Mouse (Mus musculus): ENCODE data around the gene Trim46. TPM values are rescaled to one million over a fixed set of nuclear protein-coding genes. Genes with fewer than 3 reads are reported as not detected.

Trim46 gene
- total RNA-seq, 1 experiment: 3.1 TPM

DNA sequence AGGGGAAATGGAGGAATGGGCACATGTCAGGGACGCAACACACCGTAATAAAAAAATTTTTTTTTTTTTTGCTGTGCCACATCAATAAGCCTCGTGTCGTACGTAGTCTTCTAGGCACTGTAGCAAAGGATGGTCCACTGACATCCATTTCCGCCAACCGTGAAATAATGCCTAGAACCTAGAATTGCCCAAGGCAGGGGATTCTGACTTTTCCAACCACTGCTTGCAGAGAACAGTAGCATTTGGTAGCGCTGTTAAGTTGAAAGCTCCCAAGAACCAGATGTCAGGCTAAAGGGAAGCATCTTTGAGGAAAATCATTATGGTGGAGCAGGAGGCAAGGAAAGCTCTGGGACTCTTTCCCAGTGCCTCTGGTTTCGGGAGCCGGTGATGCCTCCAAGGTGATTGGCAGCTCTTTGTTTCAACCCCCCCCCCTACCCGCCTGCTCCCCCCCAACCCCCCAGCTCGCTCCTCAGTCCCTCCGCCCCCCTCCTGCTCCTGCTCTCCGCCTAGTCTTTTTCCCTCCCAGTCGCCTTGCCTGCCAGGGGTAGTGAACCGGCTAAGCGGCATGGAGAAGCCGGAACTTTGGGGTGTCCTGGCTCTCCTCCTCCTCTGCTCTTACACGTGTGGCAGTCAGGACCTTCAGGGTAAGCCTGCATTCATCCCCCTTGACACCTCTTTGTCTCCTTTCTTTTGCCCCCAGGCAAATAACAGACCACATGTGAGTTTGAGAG is 31.3 kb downstream of the Trim46 start, which contains the start of gene Thbs3:
Gene Thbs3, plus strand, starts transcription at position 500 of the 731 bp plus-strand sequence.
- Histone ChIP-seq H3K4me3 (ENCODE audit: insufficient read depth in 1 of 2, low read depth in 1 of 2, low read length in 2 of 2, poor library complexity in 1 of 2, severe bottlenecking in 1 of 2) (peak within 1 kb of the TSS; percentile 95), H3K36me3 (ENCODE audit: control insufficient read depth, insufficient read depth, low read length, poor library complexity, severe bottlenecking) (peaks cover 13% of the 10 kb centered on the region)

DNA sequence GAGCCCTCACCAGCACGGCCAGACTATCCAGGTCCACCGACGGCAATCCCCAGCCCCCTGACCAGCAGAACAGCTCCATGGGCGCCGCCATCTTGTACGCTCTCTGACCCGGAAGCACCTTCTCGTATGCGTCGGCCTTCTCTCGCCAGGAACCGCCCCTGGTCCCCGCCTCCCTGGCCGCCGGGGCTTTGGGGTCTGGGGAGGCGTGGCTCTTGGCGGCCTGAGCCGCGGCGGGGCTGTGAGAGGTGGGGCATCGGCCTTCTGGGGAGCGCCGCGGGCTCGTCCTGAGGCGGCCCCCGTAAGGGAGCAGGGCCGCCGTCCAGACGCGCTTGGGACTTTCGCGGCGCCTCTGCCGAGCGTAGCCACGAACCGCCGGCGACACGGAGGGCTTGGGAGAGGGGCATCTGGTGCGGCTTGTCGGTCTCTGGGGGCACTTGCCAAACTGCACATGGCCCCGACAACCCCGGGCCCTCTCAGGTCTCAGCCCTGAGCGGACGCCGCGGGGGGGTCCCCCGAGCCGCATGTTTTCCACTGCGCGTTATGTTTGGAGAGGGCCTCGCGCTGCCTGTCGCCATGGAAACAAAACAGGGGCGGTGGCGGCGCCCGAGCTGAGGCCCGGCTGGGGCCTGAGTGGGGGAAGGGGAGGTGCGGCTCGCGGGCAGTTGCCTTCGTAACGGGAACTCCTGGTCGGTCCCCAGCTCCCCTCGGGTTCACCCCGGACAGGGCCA is 32.1 kb downstream of the Trim46 start:
- peak overlapping the region; percentile 95 for H3K4me3 ChIP-seq (ENCODE audit: insufficient read depth in 1 of 2, low read depth in 1 of 2, low read length in 2 of 2, poor library complexity in 1 of 2, severe bottlenecking in 1 of 2)
- peak; percentile 92 for DNase-seq (ENCODE audit: low read depth, low spot score)
- H3K9ac ChIP-seq (ENCODE audit: insufficient read depth, low read depth, low read length, poor library complexity, severe bottlenecking): peak overlapping the region; percentile 95
- H3K27ac ChIP-seq (ENCODE audit: insufficient read depth, low read depth, low read length, poor library complexity, severe bottlenecking): peak overlapping the region; percentile 91
- H3K9me3 ChIP-seq (ENCODE audit: control insufficient read depth, insufficient read depth, low read depth, low read length): no peaks in the 10 kb centered on the region
- H3K36me3 ChIP-seq (ENCODE audit: control insufficient read depth, insufficient read depth, low read length, poor library complexity, severe bottlenecking): peaks cover 18% of the 10 kb centered on the region
- in situ Hi-C loops (cut with MboI; ENCODE audit: low sequenced_read_pairs in 2 of 2, unreplicated experiment in 2 of 2): no loop called here
- peaks cover 3 to 17% of the 10 kb centered on the region in 2 experiments; a peak in 2 of 4 replicates for H3K4me1 ChIP-seq (ENCODE audit: control insufficient read depth in 2 of 2, insufficient read depth in 2 of 2, low read length in 2 of 2, poor library complexity in 1 of 2)
- TF ChIP-seq HCFC1 (IDR thresholded peaks at IDR 0.05; ENCODE audit: borderline replicate concordance, insufficient read depth, low read length) (peak; percentile 85), MAFK (IDR thresholded peaks at IDR 0.05; ENCODE audit: insufficient read depth, low read depth, low read length) (no peak)

More for the DNA sequence above, 31.3 kb downstream of the Trim46 start, which contains the start of gene Thbs3:
- peak within 1 kb of the TSS; percentile 92 for H3K9ac ChIP-seq (ENCODE audit: insufficient read depth, low read depth, low read length, poor library complexity, severe bottlenecking)
- in situ Hi-C loops (cut with MboI; ENCODE audit: low sequenced_read_pairs in 2 of 2, unreplicated experiment in 2 of 2): no loop called here
- no peaks in the 10 kb centered on the region for H3K9me3 ChIP-seq (ENCODE audit: control insufficient read depth, insufficient read depth, low read depth, low read length)
- TF ChIP-seq ZC3H11A (IDR thresholded peaks at IDR 0.05; ENCODE audit: borderline replicate concordance, low read depth, low read length) (no peak), HCFC1 (IDR thresholded peaks at IDR 0.05; ENCODE audit: borderline replicate concordance, insufficient read depth, low read length) (no peak), CHD2 (IDR thresholded peaks at IDR 0.05; ENCODE audit: low read depth, low read length) (no peak), ZNF384 (IDR thresholded peaks at IDR 0.05; ENCODE audit: low read depth, low read length) (no peak), MAFK (IDR thresholded peaks at IDR 0.05; ENCODE audit: insufficient read depth, low read depth, low read length) (no peak)
- no peak for DNase-seq (ENCODE audit: low read depth, low spot score)
- H3K27ac ChIP-seq (ENCODE audit: insufficient read depth, low read depth, low read length, poor library complexity, severe bottlenecking): peak within 1 kb of the TSS; percentile 91
- H3K4me1 ChIP-seq (ENCODE audit: control insufficient read depth in 2 of 2, insufficient read depth in 2 of 2, low read length in 2 of 2, poor library complexity in 1 of 2): peaks cover 3 to 17% of the 10 kb centered on the region in 2 experiments; a peak in 2 of 4 replicates

DNA sequence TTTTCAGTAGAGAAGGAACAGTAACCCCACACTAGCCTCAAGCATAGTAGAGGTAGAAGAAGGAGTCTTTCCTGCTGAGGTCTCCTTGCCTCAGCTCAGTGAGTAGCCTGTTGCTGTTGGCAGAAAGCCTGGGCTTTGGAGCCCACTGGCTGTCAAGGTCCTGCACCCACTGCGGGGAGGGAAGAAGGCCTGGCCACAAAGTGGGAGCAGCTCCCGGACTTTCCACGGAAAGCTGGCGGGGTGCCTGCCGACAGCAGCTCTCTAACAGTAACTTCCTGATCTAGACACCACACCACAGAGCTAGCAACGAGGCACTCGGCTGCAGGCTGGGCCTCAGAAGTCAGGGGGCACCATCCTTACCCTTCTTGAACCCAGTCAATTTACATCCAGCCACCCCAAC is 35.4 kb downstream of the Trim46 start:
- TF ChIP-seq MAFK (IDR thresholded peaks at IDR 0.05; ENCODE audit: insufficient read depth, low read depth, low read length) (no peak), HCFC1 (IDR thresholded peaks at IDR 0.05; ENCODE audit: borderline replicate concordance, insufficient read depth, low read length) (no peak), ZNF384 (IDR thresholded peaks at IDR 0.05; ENCODE audit: low read depth, low read length) (no peak), CHD2 (IDR thresholded peaks at IDR 0.05; ENCODE audit: low read depth, low read length) (no peak), ZC3H11A (IDR thresholded peaks at IDR 0.05; ENCODE audit: borderline replicate concordance, low read depth, low read length) (no peak)
- no peak for DNase-seq (ENCODE audit: low read depth, low spot score)
- no peaks in the 10 kb centered on the region for H3K9me3 ChIP-seq (ENCODE audit: control insufficient read depth, insufficient read depth, low read depth, low read length)
- H3K9ac ChIP-seq (ENCODE audit: insufficient read depth, low read depth, low read length, poor library complexity, severe bottlenecking): no peak overlapping the region
- H3K36me3 ChIP-seq (ENCODE audit: control insufficient read depth, insufficient read depth, low read length, poor library complexity, severe bottlenecking): peaks cover 43% of the 10 kb centered on the region
- no peak overlapping the region for H3K27ac ChIP-seq (ENCODE audit: insufficient read depth, low read depth, low read length, poor library complexity, severe bottlenecking)
- peaks cover 3 to 11% of the 10 kb centered on the region in 2 experiments; a peak in 2 of 4 replicates for H3K4me1 ChIP-seq (ENCODE audit: control insufficient read depth in 2 of 2, insufficient read depth in 2 of 2, low read length in 2 of 2, poor library complexity in 1 of 2)
- no peak overlapping the region for H3K4me3 ChIP-seq (ENCODE audit: insufficient read depth in 1 of 2, low read depth in 1 of 2, low read length in 2 of 2, poor library complexity in 1 of 2, severe bottlenecking in 1 of 2)
- in situ Hi-C loops (cut with MboI; ENCODE audit: low sequenced_read_pairs in 2 of 2, unreplicated experiment in 2 of 2): no loop called here

DNA sequence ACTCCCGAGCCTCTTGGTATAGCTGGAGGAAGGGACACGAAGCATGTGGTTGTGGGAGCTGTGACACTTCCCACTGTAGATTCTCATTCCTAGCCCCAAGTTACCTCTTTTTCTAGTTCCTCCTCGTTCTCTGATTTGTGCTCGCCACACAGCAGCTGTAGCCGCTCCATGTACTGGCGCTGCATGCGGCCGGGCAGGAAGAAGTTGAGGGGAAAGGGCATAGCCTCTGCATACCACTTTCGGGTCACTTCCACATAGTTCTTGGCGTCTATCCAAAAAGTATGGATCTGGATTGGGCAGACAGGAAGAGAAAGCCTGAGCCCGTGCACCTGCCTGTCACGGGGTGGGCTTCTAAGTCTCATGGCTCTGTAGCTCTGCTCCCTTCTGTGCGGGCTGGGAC is 35.9 kb downstream of the Trim46 start:
- H3K4me1 ChIP-seq (ENCODE audit: control insufficient read depth in 2 of 2, insufficient read depth in 2 of 2, low read length in 2 of 2, poor library complexity in 1 of 2): peaks cover 3 to 5% of the 10 kb centered on the region in 2 experiments; a peak in 2 of 4 replicates
- TF ChIP-seq ZC3H11A (IDR thresholded peaks at IDR 0.05; ENCODE audit: borderline replicate concordance, low read depth, low read length) (no peak), ZNF384 (IDR thresholded peaks at IDR 0.05; ENCODE audit: low read depth, low read length) (no peak), CHD2 (IDR thresholded peaks at IDR 0.05; ENCODE audit: low read depth, low read length) (no peak), HCFC1 (IDR thresholded peaks at IDR 0.05; ENCODE audit: borderline replicate concordance, insufficient read depth, low read length) (no peak), MAFK (IDR thresholded peaks at IDR 0.05; ENCODE audit: insufficient read depth, low read depth, low read length) (no peak)
- no peak overlapping the region for H3K27ac ChIP-seq (ENCODE audit: insufficient read depth, low read depth, low read length, poor library complexity, severe bottlenecking)
- peaks cover 46% of the 10 kb centered on the region for H3K36me3 ChIP-seq (ENCODE audit: control insufficient read depth, insufficient read depth, low read length, poor library complexity, severe bottlenecking)
- H3K9ac ChIP-seq (ENCODE audit: insufficient read depth, low read depth, low read length, poor library complexity, severe bottlenecking): no peak overlapping the region
- in situ Hi-C loops (cut with MboI; ENCODE audit: low sequenced_read_pairs in 2 of 2, unreplicated experiment in 2 of 2): no loop called here
- no peaks in the 10 kb centered on the region for H3K9me3 ChIP-seq (ENCODE audit: control insufficient read depth, insufficient read depth, low read depth, low read length)
- H3K4me3 ChIP-seq (ENCODE audit: insufficient read depth in 1 of 2, low read depth in 1 of 2, low read length in 2 of 2, poor library complexity in 1 of 2, severe bottlenecking in 1 of 2): no peak overlapping the region
- DNase-seq (ENCODE audit: low read depth, low spot score): no peak

Measured in ES-E14 (cell line).